Mouse (Mus musculus) large intestine, adult 2 months (tissue): ENCODE data around the gene Stard8. TPM values are rescaled to one million over a fixed set of nuclear protein-coding genes. Genes with fewer than 3 reads are reported as not detected.
"Not testable (repeated sequence)": the region's sequence is repeated elsewhere in the genome, so short reads cannot be mapped to it uniquely, and the experiment has no call there.

ENCODE experiments used
- DNase-seq: peaks from one replicate; pipeline ENCODE4 v3.0.0-alpha.2; 2012; ENCODE audit warnings: low read depth, low spot score
- WGBS: fragments of 180-500 bp; shearing (Covaris S2); methylation state at CpG from one replicate; pipeline ENCODE4 v1.1.7; 2018; 5-methylcytosine and 5-hydroxymethylcytosine counted together
- polyA plus RNA-seq: library from polyadenylated mRNA; depleted of rRNA; stranded (reverse); fragments of >200 nt; gene quantifications from 2 replicates; pipeline ENCODE4 v1.2.3, GENCODE M21; 2012; rRNA removed

Stard8 gene
- polyA plus RNA-seq, 1 experiment: 3.5 TPM

DNA sequence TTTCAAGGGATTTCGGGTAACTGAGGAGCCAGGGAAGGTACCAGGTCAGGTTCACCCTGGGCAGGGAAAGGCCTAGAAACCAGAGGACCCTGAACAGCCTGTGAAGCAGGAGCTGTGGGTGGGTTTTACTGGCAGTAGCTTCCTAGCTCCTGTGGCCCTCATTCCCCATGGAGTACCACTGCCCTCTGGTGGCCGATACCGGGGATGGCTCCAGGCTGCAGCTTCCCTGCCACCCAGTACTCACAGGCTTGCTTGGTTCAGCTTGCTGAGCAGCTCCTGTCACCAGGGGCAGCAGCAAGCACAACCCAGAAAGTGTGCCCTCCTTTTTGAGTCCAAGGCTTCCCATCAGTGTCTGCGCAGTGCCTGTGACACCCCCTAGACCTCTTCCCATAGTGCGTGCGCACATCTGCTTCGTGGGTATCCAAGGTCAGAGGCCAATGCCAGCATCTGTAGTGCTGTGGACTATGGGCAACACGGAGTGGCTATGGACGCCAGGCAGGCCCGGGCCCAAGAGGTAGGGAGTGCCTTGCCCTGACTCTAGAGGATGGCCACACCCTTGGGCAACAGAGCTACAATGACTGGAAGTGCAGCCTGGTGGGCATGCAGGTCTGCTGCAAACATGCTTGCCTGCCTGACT, 108.2 kb downstream of the Stard8 start:
- DNase-seq: not testable (repeated sequence)
- 56% methylated on average over 7 of the region's 10 CpGs for WGBS

DNA sequence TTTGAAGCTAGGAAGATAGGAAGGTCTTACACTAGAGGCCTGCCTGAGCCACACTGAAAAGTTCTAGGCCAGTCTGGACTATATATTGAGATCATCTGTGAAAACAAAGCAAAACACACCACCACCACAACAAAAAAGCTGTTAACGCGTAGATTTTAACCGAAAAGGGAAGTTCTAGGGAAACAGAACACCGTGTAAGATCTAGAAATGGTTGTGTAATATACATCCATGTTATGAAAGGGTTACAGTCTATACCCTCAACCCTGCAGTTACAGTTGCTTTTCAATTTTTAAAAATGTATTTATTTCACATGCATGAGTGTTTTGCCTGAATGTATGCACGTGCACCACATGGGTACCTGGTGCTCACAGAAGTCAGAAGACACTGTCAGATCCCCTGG, 116.5 kb downstream of the Stard8 start:
- WGBS: 96% methylated on average over 5 of the region's 5 CpGs
- no peak for DNase-seq

Other genes with a start within 250 kb of the Stard8 start
- gene Ophn1, start 112.2 kb upstream of the Stard8 start, polyA plus RNA-seq: 1.1 and 2.4 TPM in 2 replicates
- gene Yipf6, start 66.9 kb upstream of the Stard8 start, polyA plus RNA-seq: 17.4 and 25.4 TPM in 2 replicates
- gene Efnb1, start 132.9 kb downstream of the Stard8 start, polyA plus RNA-seq: 48.4 and 59.3 TPM in 2 replicates